Mouse (Mus musculus) limb, embryonic 13.5 days (tissue): ENCODE data around the gene Cenpx. TPM values are rescaled to one million over a fixed set of nuclear protein-coding genes. Genes with fewer than 3 reads are reported as not detected.
A peak's percentile ranks its signal among the peaks of the same experiment; 100 is the strongest.

ENCODE experiments used
- ATAC-seq: fragments of 200-750 bp; cut with Nextera tagmentation; 2 replicates; pipeline ENCODE4 v1.8.0; 2017; ENCODE audit warnings: low read depth, moderate number of reproducible peaks, moderate TSS enrichment; ENCODE audit not compliant: low FRiP score
- H3K27ac ChIP-seq: fragments of 300-500 bp; sonication (generic); 2 replicates; pipeline ENCODE4 v1.5.1; 2015; ENCODE audit warnings: inconsistent platforms, mild to moderate bottlenecking, moderate library complexity
- H3K27me3 ChIP-seq: fragments of 300-500 bp; sonication (generic); 2 replicates; pipeline ENCODE4 v1.6.1; 2015; ENCODE audit warnings: mild to moderate bottlenecking, inconsistent platforms
- H3K36me3 ChIP-seq: fragments of 300-500 bp; sonication (generic); 2 replicates; pipeline ENCODE4 v1.6.1; 2015; ENCODE audit warnings: inconsistent platforms, mild to moderate bottlenecking, moderate library complexity
- H3K4me1 ChIP-seq: fragments of 300-500 bp; sonication (generic); 2 replicates; pipeline ENCODE4 v1.6.1; 2015; ENCODE audit warnings: inconsistent platforms
- H3K4me2 ChIP-seq: fragments of 300-500 bp; sonication (generic); replicated peaks from 2 replicates; pipeline ENCODE4 v1.6.1; 2015; ENCODE audit warnings: inconsistent platforms, mild to moderate bottlenecking, moderate library complexity
- H3K4me3 ChIP-seq: fragments of 300-500 bp; sonication (generic); 2 replicates; pipeline ENCODE4 v1.5.1; 2015; ENCODE audit warnings: moderate library complexity, mild to moderate bottlenecking, inconsistent platforms
- H3K9ac ChIP-seq: fragments of 300-500 bp; sonication (generic); 2 replicates; pipeline ENCODE4 v1.6.1; 2015; ENCODE audit warnings: mild to moderate bottlenecking, inconsistent platforms
- H3K9me3 ChIP-seq: fragments of 300-500 bp; sonication (generic); 2 replicates; pipeline ENCODE4 v1.6.1; 2016; ENCODE audit warnings: inconsistent platforms
- WGBS: fragments of 180-500 bp; shearing (Covaris S2); methylation state at CpG from one replicate; pipeline ENCODE4 v1.1.7; 2015; 5-methylcytosine and 5-hydroxymethylcytosine counted together
- polyA plus RNA-seq: library from polyadenylated mRNA; unstranded; fragments of >200 nt; fragmentation: Nextera tagmentation; extraction: Ambion mirVana; gene quantifications from 2 replicates; pipeline ENCODE4 v1.2.1, GENCODE M21; 2015

Cenpx gene
- polyA plus RNA-seq, 1 experiment from 2014 or later, result 139 TPM

DNA sequence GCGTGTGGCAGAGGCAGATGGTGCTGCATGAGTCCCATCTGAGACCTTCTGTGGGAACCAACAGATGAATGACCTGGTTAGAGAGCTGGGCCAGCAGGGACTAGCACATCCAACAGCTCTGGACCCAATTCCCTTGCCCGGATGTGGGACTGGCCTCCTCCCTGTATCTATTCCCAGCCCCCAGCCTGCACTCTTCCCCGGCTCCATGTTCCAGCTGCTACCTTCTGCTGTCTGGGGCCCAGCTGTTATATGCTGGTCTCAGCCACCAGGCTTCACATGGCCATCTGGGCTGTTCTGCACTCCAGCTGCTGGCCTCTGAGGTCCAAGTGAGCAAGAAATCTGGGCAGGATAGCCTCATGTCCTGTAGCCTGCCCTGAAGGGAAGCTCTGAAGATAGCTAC is 48.1 kb downstream of the Cenpx start:
- H3K4me2 ChIP-seq, result no peak overlapping the region
- no peak for ATAC-seq

DNA sequence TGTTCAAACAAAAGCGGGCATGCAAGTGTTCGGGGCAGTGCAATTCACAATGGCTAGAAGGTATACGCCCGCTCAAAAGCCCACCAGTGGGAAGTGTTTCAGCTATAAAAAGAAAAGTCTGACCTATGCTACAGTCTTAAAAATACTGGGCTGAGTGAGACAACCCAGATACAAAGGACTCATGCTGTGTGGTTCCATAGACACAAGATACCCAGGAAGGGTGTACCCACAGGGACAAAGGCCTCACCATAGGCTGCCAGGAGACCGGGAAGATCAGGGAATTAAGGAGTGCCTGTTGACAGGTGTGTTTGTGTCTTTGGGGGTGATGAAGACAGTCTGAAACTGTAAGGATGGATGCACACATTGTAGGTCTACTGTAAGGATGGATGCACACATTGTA is 49.8 kb downstream of the Cenpx start:
- Histone ChIP-seq H3K4me1 (peaks cover 40% of the 10 kb centered on the region), H3K27me3 (peaks cover 52% of the 10 kb centered on the region), H3K36me3 (no peaks in the 10 kb centered on the region), H3K4me2 (no peak overlapping the region), H3K9me3 (no peaks in the 10 kb centered on the region), H3K9ac (no peak overlapping the region), H3K27ac (no peak overlapping the region), H3K4me3 (no peak overlapping the region)
- ATAC-seq, result no peak
- 88% methylated on average over 5 of the region's 5 CpGs for WGBS

More for the DNA sequence above, 48.1 kb downstream of the Cenpx start:
- Histone ChIP-seq H3K4me1 (peaks cover 24% of the 10 kb centered on the region), H3K36me3 (no peaks in the 10 kb centered on the region), H3K4me3 (no peak overlapping the region), H3K9ac (no peak overlapping the region), H3K27ac (no peak overlapping the region), H3K9me3 (no peaks in the 10 kb centered on the region), H3K27me3 (peaks cover 35% of the 10 kb centered on the region)
- 48% methylated on average over 3 of the region's 3 CpGs for WGBS

- 79% methylated on average over 6 of the region's 6 CpGs for WGBS
- Histone ChIP-seq H3K27me3 (peaks cover 62% of the 10 kb centered on the region), H3K27ac (no peak overlapping the region), H3K9me3 (no peaks in the 10 kb centered on the region), H3K4me2 (no peak overlapping the region), H3K9ac (no peak overlapping the region), H3K4me3 (no peak overlapping the region), H3K4me1 (peaks cover 42% of the 10 kb centered on the region), H3K36me3 (no peaks in the 10 kb centered on the region)
- no peak for ATAC-seq
Observed at GRCm38 (mm10) chr11:120662759-120663158, 50.8 kb downstream of the Cenpx start.

- under 1% methylated on average over 35 of the region's 35 CpGs for WGBS
- Histone ChIP-seq H3K27me3 (peaks cover 71% of the 10 kb centered on the region), H3K27ac (no peak within 1 kb of the TSS)
Observed at GRCm38 (mm10) chr11:120661076-120661460, 52.5 kb downstream of the Cenpx start, which contains the start of gene Notum. Gene Notum, minus strand, starts transcription at chr11:120661175.

More at GRCm38 (mm10) chr11:120661076-120661460, 52.5 kb downstream of the Cenpx start, which contains the start of gene Notum:
- Histone ChIP-seq H3K9me3 (no peaks in the 10 kb centered on the region), H3K9ac (peak within 1 kb of the TSS; percentile 57), H3K4me1 (peaks cover 33% of the 10 kb centered on the region), H3K4me3 (peak within 1 kb of the TSS; percentile 51), H3K4me2 (peak within 1 kb of the TSS; percentile 81), H3K36me3 (no peaks in the 10 kb centered on the region)
- ATAC-seq, result 0 out of 2 replicates have a peak, but pooled peaks have one; percentile 14

Other genes starting within 250 kb of the Cenpx start
- 65.8 and 67.9 TPM in 2 replicates for gene Arl16, start 246.1 kb downstream of the Cenpx start, polyA plus RNA-seq
- 120 and 124 TPM in 2 replicates for gene Mrpl12, start 229.1 kb downstream of the Cenpx start, polyA plus RNA-seq
- 46.8 and 49.0 TPM in 2 replicates for gene Slc25a10, start 221.9 kb downstream of the Cenpx start, polyA plus RNA-seq
- 6.3 and 7.3 TPM in 2 replicates for gene Gcgr, start 183.0 kb downstream of the Cenpx start, polyA plus RNA-seq
- gene Mcrip1, start 164.0 kb downstream of the Cenpx start, polyA plus RNA-seq, result 245 TPM in 2 replicates
- 0.59 and 0.94 TPM in 2 replicates for gene Ppp1r27, start 162.6 kb downstream of the Cenpx start, polyA plus RNA-seq
- gene P4hb, start 140.5 kb downstream of the Cenpx start, polyA plus RNA-seq, result 775 and 791 TPM in 2 replicates
- gene Arhgdia, start 132.1 kb downstream of the Cenpx start, polyA plus RNA-seq, result 530 and 555 TPM in 2 replicates
- 480 and 508 TPM in 2 replicates for gene Alyref, start 115.4 kb downstream of the Cenpx start, polyA plus RNA-seq
- 217 and 222 TPM in 2 replicates for gene Anapc11, start 115.3 kb downstream of the Cenpx start, polyA plus RNA-seq
- 2.3 and 2.8 TPM in 2 replicates for gene Npb, start 105.3 kb downstream of the Cenpx start, polyA plus RNA-seq
- gene Pcyt2, start 95.8 kb downstream of the Cenpx start, polyA plus RNA-seq, result 150 and 153 TPM in 2 replicates
- gene Sirt7, start 88.5 kb downstream of the Cenpx start, polyA plus RNA-seq, result 25.6 and 28.8 TPM in 2 replicates
- 27.0 and 28.9 TPM in 2 replicates for gene Mafg, start 80.1 kb downstream of the Cenpx start, polyA plus RNA-seq
- 43.7 and 45.6 TPM in 2 replicates for gene Pycr1, start 70.0 kb downstream of the Cenpx start, polyA plus RNA-seq
- 0.36 and 1.3 TPM in 2 replicates for gene Myadml2, start 65.6 kb downstream of the Cenpx start, polyA plus RNA-seq
- gene Notum, start 52.6 kb downstream of the Cenpx start, polyA plus RNA-seq, result 4.3 and 6.5 TPM in 2 replicates
- 128 and 129 TPM in 2 replicates for gene Aspscr1, start 40.8 kb downstream of the Cenpx start, polyA plus RNA-seq
- gene Lrrc45, start 187 bp upstream of the Cenpx start, polyA plus RNA-seq, result 66.2 and 75.4 TPM in 2 replicates
- gene Rac3, start 7.7 kb upstream of the Cenpx start, polyA plus RNA-seq, result 66.2 and 70.5 TPM in 2 replicates
- 15.6 and 16.2 TPM in 2 replicates for gene Dcxr, start 13.5 kb upstream of the Cenpx start, polyA plus RNA-seq
- gene Cbr2, start 18.4 kb upstream of the Cenpx start, polyA plus RNA-seq, result 7.7 and 10.1 TPM in 2 replicates
- 4.5 and 4.9 TPM in 2 replicates for gene Hmga1b, start 49.1 kb upstream of the Cenpx start, polyA plus RNA-seq
- gene Rfng, start 70.5 kb upstream of the Cenpx start, polyA plus RNA-seq, result 43.8 and 48.4 TPM in 2 replicates
- 240 and 241 TPM in 2 replicates for gene Gps1, start 70.5 kb upstream of the Cenpx start, polyA plus RNA-seq
- gene Dus1l, start 82.7 kb upstream of the Cenpx start, polyA plus RNA-seq, result 66.6 TPM in 2 replicates
- 49.8 and 53.9 TPM in 2 replicates for gene Fasn, start 110.8 kb upstream of the Cenpx start, polyA plus RNA-seq
- 6.4 TPM in 2 replicates for gene Ccdc57, start 219.1 kb upstream of the Cenpx start, polyA plus RNA-seq
- 84.1 and 94.1 TPM in 2 replicates for gene Slc16a3, start 234.7 kb upstream of the Cenpx start, polyA plus RNA-seq